9 mouse cellular contexts compared by ENCODE assay signal in genomic region chr11:112209414-112209813, GRCm38 (mm10).
DNase-seq lines count a peak whose midpoint lies in the region; ATAC-seq lines count a peak whose summit lies in the region.
"Had no signal": no experiment of that assay in that cellular context is flagged by ENCODE, and none has a peak within 500 bp of the region (broad histone marks: within the 10 kb centered on the region; RNA-seq: fewer than 3 reads in every experiment).

No protein-coding gene starts in this region.

- no peak overlapping the region for H3K9ac ChIP-seq in kidney, embryonic 14.5 days (ENCODE audit: low read depth, low read length)
- H3K9ac ChIP-seq: lung, embryonic 15.5 days had no signal

- peak; percentile 24 for DNase-seq in kidney, adult 11 months
- peak; percentile 60 for DNase-seq in R1 (ENCODE audit: low read depth, low spot score)
- peak; percentile 5 to 16 for DNase-seq in cerebellum, postnatal 36 days
- DNase-seq in hindlimb bud, embryonic 11.5 days (ENCODE audit: extremely low spot score, low read depth, low spot score), result peak; percentile 37
- peak; percentile 53 for DNase-seq in left cerebral cortex, postnatal 4 days
- DNase-seq in right cerebral cortex, postnatal 14 days, result peak; percentile 57
- no peak for DNase-seq in T-cell, adult 2 months (ENCODE audit: low spot score)

- ATAC-seq in kidney, embryonic 14.5 days (ENCODE audit: low FRiP score, low TSS enrichment), result no peak

- H3K36me3 ChIP-seq in kidney, embryonic 14.5 days (ENCODE audit: control insufficient read depth, insufficient read depth, low read length), result no peaks in the 10 kb centered on the region
- H3K36me3 ChIP-seq: lung, embryonic 15.5 days had no signal

- 25% methylated on average over 4 of the region's 4 CpGs for WGBS in kidney, embryonic 14.5 days

- H3K4me1 ChIP-seq in kidney, embryonic 14.5 days (ENCODE audit: control insufficient read depth, insufficient read depth, low read length), result no peaks in the 10 kb centered on the region
- H3K4me1 ChIP-seq: lung, embryonic 15.5 days had no signal

- no peak overlapping the region for H3K4me2 ChIP-seq in kidney, embryonic 14.5 days (replicated peaks; ENCODE audit: low read depth, low read length)
- H3K4me2 ChIP-seq: lung, embryonic 15.5 days had no signal

- intact Hi-C loops in left cerebral cortex, postnatal 4 days (cut with DNase I), result no loop called here

- no peak overlapping the region for H3K4me3 ChIP-seq in kidney, embryonic 14.5 days (ENCODE audit: low read length)
- H3K4me3 ChIP-seq: lung, embryonic 15.5 days had no signal

- H3K27ac ChIP-seq in kidney, embryonic 14.5 days (ENCODE audit: low read depth, low read length), result no peak overlapping the region
- H3K27ac ChIP-seq: lung, embryonic 15.5 days had no signal

- H3K9me3 ChIP-seq in kidney, embryonic 14.5 days (ENCODE audit: control insufficient read depth, low read length), result no peaks in the 10 kb centered on the region
- H3K9me3 ChIP-seq: lung, embryonic 15.5 days had no signal

- no peaks in the 10 kb centered on the region for H3K27me3 ChIP-seq in kidney, embryonic 14.5 days (ENCODE audit: control insufficient read depth, insufficient read depth, low read length)
